Mouse (Mus musculus): ENCODE results near the gene Ccr5. TPM values are rescaled to one million over a fixed set of nuclear protein-coding genes. Genes with fewer than 3 reads are reported as not detected.

Ccr5 gene
- total and polyA plus RNA-seq, 3 experiments, result 0.86 to 2.1 (median 1.2) TPM

Other genes starting within 250 kb of the Ccr5 start
- gene Ccr1, start 152.9 kb upstream of the Ccr5 start, total RNA-seq (2012; rRNA removed), result 1.6 TPM in 2 replicates
- 4.9 and 5.8 TPM in 2 replicates for gene Ccr1, start 152.9 kb upstream of the Ccr5 start, total RNA-seq (2014; rRNA removed)
- 1.2 and 1.6 TPM in 2 replicates for gene Ccr1, start 152.9 kb upstream of the Ccr5 start, polyA plus RNA-seq (2012; ENCODE audit: insufficient read length, low read depth)
- 0.08 and 0.25 TPM in 2 replicates for gene Ccr1l1, start 143.1 kb upstream of the Ccr5 start, total RNA-seq (2012; rRNA removed)
- not detected in 2 replicates for gene Ccr1l1, start 143.1 kb upstream of the Ccr5 start, total RNA-seq (2014; rRNA removed)
- not detected in 2 replicates for gene Ccr1l1, start 143.1 kb upstream of the Ccr5 start, polyA plus RNA-seq (2012; ENCODE audit: insufficient read length, low read depth)
- gene Ccr3, start 99.6 kb upstream of the Ccr5 start, total RNA-seq (2012; rRNA removed), result 0.04 TPM in 1 of 2 replicates, not detected in the other
- gene Ccr3, start 99.6 kb upstream of the Ccr5 start, total RNA-seq (2014; rRNA removed), result not detected in 2 replicates
- gene Ccr3, start 99.6 kb upstream of the Ccr5 start, polyA plus RNA-seq (2012; ENCODE audit: insufficient read length, low read depth), result not detected in 2 replicates
- not detected in 2 replicates for gene Ccr2, start 19.6 kb upstream of the Ccr5 start, total RNA-seq (2012; rRNA removed)
- not detected in 2 replicates for gene Ccr2, start 19.6 kb upstream of the Ccr5 start, total RNA-seq (2014; rRNA removed)
- gene Ccr2, start 19.6 kb upstream of the Ccr5 start, polyA plus RNA-seq (2012; ENCODE audit: insufficient read length, low read depth), result not detected in 2 replicates
- gene 2010315B03Rik, start 191.2 kb downstream of the Ccr5 start, total RNA-seq (2012; rRNA removed), result 5.4 and 6.1 TPM in 2 replicates
- gene 2010315B03Rik, start 191.2 kb downstream of the Ccr5 start, total RNA-seq (2014; rRNA removed), result 10.1 and 13.5 TPM in 2 replicates
- 3.7 and 4.6 TPM in 2 replicates for gene 2010315B03Rik, start 191.2 kb downstream of the Ccr5 start, polyA plus RNA-seq (2012; ENCODE audit: insufficient read length, low read depth)